Mouse (Mus musculus) limb, embryonic 14.5 days (tissue): ENCODE results near the gene Unc5b. TPM values are rescaled to one million over a fixed set of nuclear protein-coding genes. Genes with fewer than 3 reads are reported as not detected.
"Not testable (repeated sequence)": the region's sequence is repeated elsewhere in the genome, so short reads cannot be mapped to it uniquely, and the experiment has no call there.

ENCODE experiments used
- ATAC-seq: fragments of 200-750 bp; cut with Nextera tagmentation; 2 replicates; pipeline ENCODE4 v1.8.0; 2017; ENCODE audit warnings: low read depth, moderate number of reproducible peaks, moderate TSS enrichment; ENCODE audit not compliant: low FRiP score
- DNase-seq: peaks from one replicate; pipeline ENCODE4 v3.0.0-alpha.2; 2015; ENCODE audit warnings: low spot score
- H3K27ac ChIP-seq: fragments of 300-500 bp; sonication (generic); replicated peaks from 2 replicates; pipeline ENCODE4 v1.5.1; 2014; ENCODE audit warnings: low read depth, mild to moderate bottlenecking, low read length, moderate library complexity, mixed read lengths
- H3K27me3 ChIP-seq: fragments of 300-500 bp; sonication (generic); 2 replicates; pipeline ENCODE4 v1.6.1; 2014; ENCODE audit warnings: low read length, mixed read lengths; ENCODE audit not compliant: control insufficient read depth, insufficient read depth
- H3K36me3 ChIP-seq: fragments of 300-500 bp; sonication (generic); 2 replicates; pipeline ENCODE4 v1.6.1; 2014; ENCODE audit warnings: mild to moderate bottlenecking, low read length, moderate library complexity, mixed read lengths; ENCODE audit not compliant: control insufficient read depth, insufficient read depth
- H3K4me1 ChIP-seq: fragments of 300-500 bp; sonication (generic); 2 replicates; pipeline ENCODE4 v1.6.1; 2014; ENCODE audit warnings: antibody characterized with exemption, low read length, mixed read lengths; ENCODE audit not compliant: control insufficient read depth, insufficient read depth
- H3K4me2 ChIP-seq: fragments of 300-500 bp; sonication (generic); replicated peaks from 2 replicates; pipeline ENCODE4 v1.6.1; 2014; ENCODE audit warnings: low read depth, mild to moderate bottlenecking, low read length, moderate library complexity; ENCODE audit not compliant: severe bottlenecking
- H3K4me3 ChIP-seq: fragments of 300-500 bp; sonication (generic); replicated peaks from 2 replicates; pipeline ENCODE4 v1.5.1; 2014; ENCODE audit warnings: low read length
- H3K9ac ChIP-seq: fragments of 300-500 bp; sonication (generic); 2 replicates; pipeline ENCODE4 v1.6.1; 2014; ENCODE audit warnings: mild to moderate bottlenecking, low read depth, low read length, moderate library complexity; ENCODE audit not compliant: severe bottlenecking
- H3K9me3 ChIP-seq: fragments of 300-500 bp; sonication (generic); 2 replicates; pipeline ENCODE4 v1.6.1; 2016; ENCODE audit warnings: low read length; ENCODE audit not compliant: control insufficient read depth
- POLR2A ChIP-seq: fragments of 200-500 bp; IDR thresholded peaks from 2 replicates; pipeline ENCODE4 v1.8.0; 2012; ENCODE audit warnings: inconsistent platforms, mild to moderate bottlenecking, moderate library complexity, borderline replicate concordance; ENCODE audit not compliant: insufficient read depth, insufficient read length; ENCODE audit errors: extremely low read depth
- WGBS: fragments of 180-500 bp; shearing (Covaris S2); extraction: QIAGEN DNeasy Blood & Tissue Kit; methylation state at CpG from one replicate; pipeline ENCODE4 v1.1.7; 2014; 5-methylcytosine and 5-hydroxymethylcytosine counted together
- polyA plus RNA-seq, 2 experiments: library from polyadenylated mRNA; depleted of rRNA in 1 of 2; stranded (reverse) in 1 of 2; unstranded in 1 of 2; fragments of >200 nt; fragmentation: Nextera tagmentation in 1 of 2; extraction: Ambion mirVana in 1 of 2; gene quantifications; 2 replicates each; pipeline versions ENCODE4 v1.2.1 to v1.2.3; 2012 to 2014

Unc5b gene
- polyA plus RNA-seq, 2 experiments: 6.2 to 21.8 TPM

DNA sequence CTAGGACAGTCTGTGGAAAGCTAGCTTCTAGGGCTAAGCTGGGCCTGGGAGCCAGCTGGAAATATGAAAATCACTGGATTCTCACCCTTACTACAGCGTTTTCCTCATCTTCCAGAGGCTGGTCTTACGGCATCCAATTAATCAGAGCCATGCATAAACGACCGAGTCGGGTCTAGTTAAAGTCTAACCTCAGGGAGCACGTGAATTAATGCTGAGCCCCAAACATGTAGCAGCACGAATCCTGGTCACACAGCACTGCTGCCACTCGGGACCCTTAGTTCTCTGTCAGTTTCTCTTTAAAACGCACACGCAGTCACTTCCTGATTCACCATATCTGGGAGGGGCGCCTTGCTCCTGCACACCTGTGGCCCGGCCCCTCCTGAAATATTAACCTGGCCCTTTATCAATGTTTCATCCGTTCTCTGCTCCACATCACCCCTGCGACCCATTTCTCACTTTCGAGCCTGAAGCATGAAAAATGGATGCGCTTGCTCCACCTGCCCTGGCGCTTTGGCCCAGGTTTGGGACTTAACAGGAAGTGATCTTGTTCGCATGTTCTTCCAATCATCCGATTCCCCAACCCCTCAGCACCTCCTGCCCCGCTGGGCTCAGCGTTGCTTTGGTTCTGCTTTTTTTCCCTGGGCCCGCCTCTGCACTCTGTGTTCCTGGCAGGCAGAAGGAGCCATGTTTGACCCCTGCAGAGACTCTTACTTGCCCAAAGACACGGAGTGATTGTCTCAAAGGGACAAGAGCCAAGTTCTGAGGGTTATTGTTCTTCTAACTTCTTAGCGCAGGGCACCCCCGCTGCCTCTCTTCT is 31.3 kb upstream of the Unc5b start:
- Histone ChIP-seq H3K4me2 (no peak overlapping the region), H3K9me3 (no peaks in the 10 kb centered on the region), H3K27ac (no peak overlapping the region), H3K36me3 (no peaks in the 10 kb centered on the region), H3K9ac (no peak overlapping the region), H3K4me1 (0 out of 2 replicates have a peak, but pooled peaks cover 3% of the 10 kb centered on the region), H3K4me3 (no peak overlapping the region), H3K27me3 (no peaks in the 10 kb centered on the region)
- no peak for TF ChIP-seq POLR2A
- DNase-seq (no peak), ATAC-seq (no peak)
- WGBS: 55% methylated on average over 25 of the region's 25 CpGs

GRCm38 (mm10) chr10:60845271-60845670 is 13.9 kb upstream of the Unc5b start:
- not testable (repeated sequence) for H3K36me3 ChIP-seq, H3K27ac ChIP-seq, ATAC-seq, H3K4me2 ChIP-seq, H3K27me3 ChIP-seq, DNase-seq, H3K4me1 ChIP-seq, H3K9me3 ChIP-seq, H3K9ac ChIP-seq, H3K4me3 ChIP-seq

DNA sequence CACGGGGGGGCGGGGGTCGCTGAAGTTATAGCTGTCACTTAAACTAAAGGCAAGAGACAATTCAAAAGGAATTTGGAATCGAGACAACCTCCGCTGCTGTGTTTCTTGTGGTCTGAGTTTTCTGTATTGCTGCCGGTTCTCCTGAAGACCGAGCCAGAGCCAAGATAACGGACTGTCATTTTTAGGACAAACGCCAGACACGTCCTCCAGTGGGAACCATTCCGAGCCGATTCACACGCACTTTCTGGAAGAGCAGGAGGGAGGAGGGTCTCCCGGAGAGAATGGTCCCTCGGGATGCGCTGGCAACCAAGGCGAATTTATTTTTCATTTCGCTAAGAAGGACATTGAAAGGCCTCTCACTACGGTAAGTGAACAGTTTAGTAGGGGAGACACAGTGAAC is 7.4 kb upstream of the Unc5b start:
- DNase-seq (no peak), ATAC-seq (no peak)
- Histone ChIP-seq H3K9me3 (no peaks in the 10 kb centered on the region), H3K27me3 (no peaks in the 10 kb centered on the region), H3K36me3 (no peaks in the 10 kb centered on the region), H3K9ac (no peak overlapping the region), H3K4me1 (no peaks in the 10 kb centered on the region), H3K4me3 (no peak overlapping the region), H3K27ac (no peak overlapping the region), H3K4me2 (no peak overlapping the region)
- 58% methylated on average over 19 of the region's 19 CpGs for WGBS
- no peak for TF ChIP-seq POLR2A

GRCm38 (mm10) chr10:60834949-60835348 is 3.6 kb upstream of the Unc5b start:
- 3% methylated on average over 13 of the region's 13 CpGs for WGBS
- Histone ChIP-seq H3K27ac (no peak overlapping the region), H3K36me3 (no peaks in the 10 kb centered on the region), H3K4me1 (peaks cover 7% of the 10 kb centered on the region; the same call in 1 of the 2 replicates), H3K27me3 (no peaks in the 10 kb centered on the region; the same call in 1 of the 2 replicates), H3K9me3 (no peaks in the 10 kb centered on the region), H3K9ac (no peak overlapping the region), H3K4me2 (no peak overlapping the region), H3K4me3 (no peak overlapping the region)
- DNase-seq (peak; percentile 53), ATAC-seq (no peak)
- TF ChIP-seq POLR2A: no peak

DNA sequence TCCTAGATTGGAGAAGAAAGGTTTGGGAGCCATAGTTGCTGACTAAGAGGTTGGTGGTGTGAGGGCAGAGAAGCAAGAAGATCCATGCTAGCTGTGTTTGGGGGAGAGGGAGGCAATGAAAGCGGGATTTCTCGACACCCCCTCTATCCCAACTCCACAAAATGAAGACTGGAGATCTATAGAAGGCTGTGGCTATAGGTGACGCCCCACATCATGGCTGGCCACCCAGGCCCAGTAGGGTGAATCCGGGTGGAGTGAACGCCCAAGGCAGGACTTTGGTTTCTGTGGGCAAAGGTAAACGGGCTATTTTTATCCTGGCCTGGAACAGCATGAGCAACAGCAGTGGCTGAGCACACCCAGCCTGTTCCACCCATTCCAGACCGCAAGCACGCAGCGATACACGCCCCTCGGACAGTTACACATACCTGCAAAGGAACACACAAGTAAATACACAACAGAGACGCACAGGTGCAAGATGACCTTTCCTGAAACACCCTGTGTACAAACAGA is 1.3 kb upstream of the Unc5b start:
- ATAC-seq: no peak

More for the DNA sequence above, 1.3 kb upstream of the Unc5b start:
- Histone ChIP-seq H3K4me1 (peaks cover 26% of the 10 kb centered on the region), H3K27ac (no peak overlapping the region), H3K9me3 (no peaks in the 10 kb centered on the region), H3K9ac (no peak overlapping the region), H3K27me3 (no peaks in the 10 kb centered on the region; the same call in 1 of the 2 replicates), H3K4me3 (no peak overlapping the region), H3K4me2 (no peak overlapping the region), H3K36me3 (no peaks in the 10 kb centered on the region)
- 78% methylated on average over 12 of the region's 12 CpGs for WGBS
- DNase-seq: no peak
- no peak for TF ChIP-seq POLR2A
